Mouse (Mus musculus): ENCODE results near the gene Man1c1. TPM values are rescaled to one million over a fixed set of nuclear protein-coding genes. Genes with fewer than 3 reads are reported as not detected.
A peak's percentile ranks its signal among the peaks of the same experiment; 100 is the strongest.

The Man1c1 gene
- polyA plus RNA-seq, 1 experiment from 2014 or later, result 3.7 TPM

DNA sequence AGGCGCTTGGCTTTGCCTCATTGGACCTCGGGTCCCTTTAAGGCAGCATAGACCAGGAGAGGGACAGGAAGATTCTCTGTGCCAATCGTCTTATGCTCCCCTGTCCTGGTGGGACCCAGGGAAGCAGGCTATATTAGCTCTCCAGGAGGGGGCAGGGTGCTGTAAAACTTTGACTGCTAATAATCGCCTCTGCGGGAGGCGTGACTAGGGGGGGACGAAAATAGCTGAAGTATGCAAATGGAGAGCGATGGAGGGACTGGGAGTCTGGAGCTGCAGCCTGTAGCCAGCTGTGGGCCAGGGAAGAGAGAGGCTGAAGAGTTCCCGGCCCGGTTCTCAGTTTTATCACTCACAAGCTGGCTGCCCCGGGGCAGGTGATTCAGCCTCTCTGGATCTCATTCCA, 124.9 kb downstream of the Man1c1 start:
- no peak overlapping the region for H3K4me3 ChIP-seq (ENCODE audit: low read length)
- H3K9me3 ChIP-seq (ENCODE audit: low read length), result no peaks in the 10 kb centered on the region
- peak; percentile 66 for ATAC-seq (ENCODE audit: low FRiP score, low TSS enrichment)
- 9% methylated on average over 11 of the region's 11 CpGs for WGBS
- no peaks in the 10 kb centered on the region; the same call in 1 of the 2 replicates for H3K36me3 ChIP-seq (ENCODE audit: insufficient read depth, low read length)
- peak overlapping the region; percentile 10 for H3K4me2 ChIP-seq (replicated peaks; ENCODE audit: low read depth, low read length)
- no peaks in the 10 kb centered on the region for H3K27me3 ChIP-seq (ENCODE audit: insufficient read depth, low read length)
- no peak overlapping the region for H3K9ac ChIP-seq (replicated peaks; ENCODE audit: low read length)
- peaks cover 15% of the 10 kb centered on the region for H3K4me1 ChIP-seq (ENCODE audit: insufficient read depth, low read length)
- H3K27ac ChIP-seq (ENCODE audit: low read length), result no peak overlapping the region

DNA sequence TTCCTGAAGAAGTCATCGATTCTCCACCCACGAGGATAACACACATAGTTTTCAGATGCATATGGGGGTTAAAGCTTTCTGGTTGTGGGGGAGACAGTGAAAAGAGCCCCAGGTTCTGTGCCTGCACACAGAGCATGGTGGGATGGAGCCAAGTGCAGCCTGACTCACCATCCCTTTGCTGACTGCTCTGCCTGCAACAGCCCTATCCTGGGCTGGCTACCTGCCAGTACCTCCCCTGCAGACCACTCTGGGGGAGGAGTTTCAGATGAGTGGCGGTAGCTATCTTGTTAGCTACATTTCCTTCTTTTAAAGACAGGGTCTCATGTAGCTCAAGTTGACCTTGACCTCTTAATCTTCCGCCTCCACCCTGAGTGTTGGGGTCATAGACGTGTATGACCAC, 125.7 kb downstream of the Man1c1 start:
- peaks cover 15% of the 10 kb centered on the region for H3K4me1 ChIP-seq (ENCODE audit: insufficient read depth, low read length)
- no peak for ATAC-seq (ENCODE audit: low FRiP score, low TSS enrichment)
- WGBS, result 62% methylated on average over 5 of the region's 5 CpGs

DNA sequence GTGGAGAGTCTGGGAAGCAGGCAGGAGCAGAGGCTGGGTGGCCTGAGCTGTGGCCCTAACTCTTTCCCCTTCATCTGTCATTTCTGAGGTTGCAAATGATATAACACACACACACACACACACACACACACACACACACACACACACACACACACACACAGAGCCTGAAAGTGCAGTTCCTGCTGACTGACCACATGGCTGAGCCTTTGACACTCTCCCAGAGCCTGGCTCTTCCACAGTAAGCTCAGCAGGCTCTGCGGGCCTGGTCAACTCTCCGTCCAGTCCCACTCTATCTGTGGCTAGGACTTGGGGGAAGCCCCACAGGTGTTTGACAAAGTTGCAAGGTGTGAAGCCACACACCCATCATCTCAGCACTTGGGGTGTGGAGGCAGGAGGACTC, 126.8 kb downstream of the Man1c1 start:
- H3K9ac ChIP-seq (replicated peaks; ENCODE audit: low read length), result no peak overlapping the region
- H3K9me3 ChIP-seq (ENCODE audit: low read length), result no peaks in the 10 kb centered on the region
- 78% methylated on average over 2 of the region's 2 CpGs for WGBS
- no peak overlapping the region for H3K4me3 ChIP-seq (ENCODE audit: low read length)
- no peaks in the 10 kb centered on the region; the same call in 1 of the 2 replicates for H3K36me3 ChIP-seq (ENCODE audit: insufficient read depth, low read length)
- H3K27ac ChIP-seq (ENCODE audit: low read length), result no peak overlapping the region
- no peaks in the 10 kb centered on the region for H3K27me3 ChIP-seq (ENCODE audit: insufficient read depth, low read length)
- H3K4me1 ChIP-seq (ENCODE audit: insufficient read depth, low read length), result peaks cover 15% of the 10 kb centered on the region
- no peak for ATAC-seq (ENCODE audit: low FRiP score, low TSS enrichment)
- no peak overlapping the region for H3K4me2 ChIP-seq (replicated peaks; ENCODE audit: low read depth, low read length)

More for the DNA sequence above, 125.7 kb downstream of the Man1c1 start:
- H3K9ac ChIP-seq (replicated peaks; ENCODE audit: low read length), result no peak overlapping the region
- H3K27ac ChIP-seq (ENCODE audit: low read length), result no peak overlapping the region
- no peak overlapping the region for H3K4me3 ChIP-seq (ENCODE audit: low read length)
- H3K36me3 ChIP-seq (ENCODE audit: insufficient read depth, low read length), result no peaks in the 10 kb centered on the region; the same call in 1 of the 2 replicates
- H3K9me3 ChIP-seq (ENCODE audit: low read length), result no peaks in the 10 kb centered on the region
- no peaks in the 10 kb centered on the region for H3K27me3 ChIP-seq (ENCODE audit: insufficient read depth, low read length)
- no peak overlapping the region for H3K4me2 ChIP-seq (replicated peaks; ENCODE audit: low read depth, low read length)

DNA sequence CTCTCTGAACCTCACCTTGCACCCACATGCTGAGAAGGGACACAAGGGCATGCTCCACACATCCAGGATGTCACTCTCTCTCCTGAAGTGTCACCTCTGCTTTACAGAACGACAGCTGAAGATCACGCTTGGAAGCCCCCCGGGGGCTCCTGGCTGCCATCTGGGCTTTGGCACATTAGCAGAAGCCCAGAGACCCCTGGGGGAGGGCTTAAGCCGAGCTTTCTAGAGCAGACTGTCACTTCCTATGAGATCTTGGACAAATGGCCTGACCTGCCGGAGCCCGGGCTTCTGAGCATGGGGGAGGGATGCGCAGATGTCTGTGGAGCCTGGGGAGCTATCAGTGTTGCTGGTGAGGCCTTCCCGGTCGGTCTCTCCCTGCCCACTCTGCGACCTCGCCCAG, 128.6 kb downstream of the Man1c1 start:
- no peak overlapping the region for H3K27ac ChIP-seq (ENCODE audit: low read length)
- H3K4me3 ChIP-seq (ENCODE audit: low read length), result no peak overlapping the region
- no peaks in the 10 kb centered on the region for H3K9me3 ChIP-seq (ENCODE audit: low read length)
- H3K4me2 ChIP-seq (replicated peaks; ENCODE audit: low read depth, low read length), result no peak overlapping the region
- no peaks in the 10 kb centered on the region for H3K27me3 ChIP-seq (ENCODE audit: insufficient read depth, low read length)
- H3K36me3 ChIP-seq (ENCODE audit: insufficient read depth, low read length), result no peaks in the 10 kb centered on the region; the same call in 1 of the 2 replicates
- ATAC-seq (ENCODE audit: low FRiP score, low TSS enrichment), result no peak
- H3K4me1 ChIP-seq (ENCODE audit: insufficient read depth, low read length), result peaks cover 15% of the 10 kb centered on the region
- 35% methylated on average over 11 of the region's 11 CpGs for WGBS
- no peak overlapping the region for H3K9ac ChIP-seq (replicated peaks; ENCODE audit: low read length)

DNA sequence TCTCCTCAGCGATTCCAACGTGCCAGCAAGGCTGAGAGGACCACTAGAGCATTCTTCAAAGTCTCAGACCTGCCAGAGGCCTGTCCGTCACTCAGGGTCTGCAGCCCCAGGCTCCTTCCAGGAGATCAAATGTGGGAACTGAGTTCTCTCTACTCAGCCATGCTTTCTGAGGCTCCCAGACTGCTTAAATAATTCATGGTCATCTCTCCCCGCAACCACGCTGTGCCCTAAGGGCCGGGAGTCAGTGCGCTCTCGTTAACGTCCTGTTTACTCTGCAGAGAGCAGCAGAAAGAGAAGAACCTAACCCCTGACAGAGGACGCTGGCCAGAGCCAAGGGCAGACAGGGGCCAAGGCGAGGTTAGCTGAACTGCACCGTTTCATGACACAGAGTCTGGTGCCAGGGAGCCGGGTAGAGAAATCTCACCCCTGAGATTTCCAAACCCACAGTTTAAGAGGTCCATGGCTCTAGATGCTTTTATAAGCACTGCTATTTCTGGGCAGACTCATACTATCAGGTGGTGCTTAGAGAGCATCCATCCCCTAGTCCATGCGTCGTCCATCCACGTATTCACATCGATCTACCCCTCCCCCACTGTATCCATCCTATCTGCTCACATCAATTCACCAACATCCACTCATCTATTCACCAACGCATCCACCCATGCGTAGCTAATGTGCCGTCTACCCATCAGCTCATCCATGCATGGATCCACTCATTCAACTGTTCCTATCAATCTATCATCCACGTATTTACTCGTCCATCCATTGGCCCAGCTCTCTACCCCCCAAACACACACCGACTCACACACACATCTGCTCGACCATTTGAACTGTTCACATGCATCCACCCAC, 131.4 kb downstream of the Man1c1 start:
- Histone ChIP-seq H3K9ac (replicated peaks; ENCODE audit: low read length) (no peak overlapping the region), H3K4me2 (replicated peaks; ENCODE audit: low read depth, low read length) (no peak overlapping the region), H3K9me3 (ENCODE audit: low read length) (no peaks in the 10 kb centered on the region), H3K4me1 (ENCODE audit: insufficient read depth, low read length) (no peaks in the 10 kb centered on the region), H3K4me3 (ENCODE audit: low read length) (no peak overlapping the region), H3K27ac (ENCODE audit: low read length) (no peak overlapping the region), H3K27me3 (ENCODE audit: insufficient read depth, low read length) (no peaks in the 10 kb centered on the region), H3K36me3 (ENCODE audit: insufficient read depth, low read length) (no peaks in the 10 kb centered on the region; the same call in 1 of the 2 replicates)
- 67% methylated on average over 24 of the region's 24 CpGs for WGBS
- ATAC-seq (ENCODE audit: low FRiP score, low TSS enrichment), result no peak

DNA sequence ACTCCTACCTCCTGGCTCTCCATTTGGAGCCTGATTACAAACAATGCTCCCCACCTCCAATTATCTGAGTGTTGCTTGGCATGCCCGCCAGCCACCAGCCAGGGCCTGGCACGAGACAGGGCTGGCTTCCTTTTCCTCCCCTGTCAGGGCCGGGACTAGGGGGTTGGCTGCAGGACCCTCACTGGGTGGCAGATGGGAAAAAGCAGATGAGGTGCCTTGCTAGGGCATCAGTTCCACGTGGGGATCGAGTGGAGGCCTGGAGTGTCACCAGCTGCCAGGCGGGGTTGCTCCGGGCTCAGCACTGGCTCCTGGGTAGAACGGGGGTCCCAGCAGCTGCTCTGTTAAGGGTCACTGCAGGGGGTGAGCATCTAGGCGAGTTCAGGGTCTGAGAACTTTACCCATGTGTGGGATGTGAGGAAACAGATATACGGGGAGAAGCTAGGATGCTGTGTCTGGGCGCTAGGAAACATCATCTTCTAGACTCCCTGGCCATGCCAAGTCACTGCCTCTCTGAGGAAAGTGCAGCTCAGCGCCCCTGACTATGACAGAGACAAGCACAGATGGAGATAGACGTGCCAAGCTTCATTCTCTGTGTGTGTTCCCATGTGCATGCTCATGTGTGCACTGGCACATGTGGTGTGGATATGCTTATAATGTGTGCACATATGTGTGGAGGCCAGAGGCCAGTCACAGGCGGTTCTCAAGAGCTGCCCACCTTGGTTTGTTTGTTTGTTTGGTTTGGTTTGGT, 133.2 kb downstream of the Man1c1 start:
- no peak overlapping the region for H3K9ac ChIP-seq (replicated peaks; ENCODE audit: low read length)
- 66% methylated on average over 14 of the region's 14 CpGs for WGBS
- H3K36me3 ChIP-seq (ENCODE audit: insufficient read depth, low read length), result no peaks in the 10 kb centered on the region; the same call in 1 of the 2 replicates
- no peak for ATAC-seq (ENCODE audit: low FRiP score, low TSS enrichment)
- H3K4me1 ChIP-seq (ENCODE audit: insufficient read depth, low read length), result no peaks in the 10 kb centered on the region
- H3K4me3 ChIP-seq (ENCODE audit: low read length), result no peak overlapping the region
- no peaks in the 10 kb centered on the region for H3K27me3 ChIP-seq (ENCODE audit: insufficient read depth, low read length)
- no peak overlapping the region for H3K4me2 ChIP-seq (replicated peaks; ENCODE audit: low read depth, low read length)
- no peak overlapping the region for H3K27ac ChIP-seq (ENCODE audit: low read length)
- H3K9me3 ChIP-seq (ENCODE audit: low read length), result no peaks in the 10 kb centered on the region

DNA sequence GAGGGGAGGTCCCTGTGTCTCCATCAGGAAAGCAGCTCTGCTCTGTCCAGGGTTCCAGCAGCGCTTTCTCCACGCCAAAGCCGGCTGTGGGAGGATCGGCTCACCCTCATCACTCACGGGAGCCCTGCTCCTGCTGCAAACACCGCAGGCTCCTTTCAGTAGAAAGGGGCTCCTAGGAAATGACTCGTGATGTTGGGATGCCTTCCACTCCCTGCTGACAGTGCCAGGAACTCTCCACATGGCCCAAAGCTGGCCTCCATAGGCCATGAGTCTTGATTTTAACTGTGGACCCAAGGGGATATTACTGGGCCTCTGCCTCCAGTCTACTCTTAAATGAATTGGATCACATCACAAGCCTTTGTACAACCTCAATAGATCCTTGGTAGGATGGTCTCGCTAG, 134.3 kb downstream of the Man1c1 start:
- WGBS, result 68% methylated on average over 8 of the region's 8 CpGs
- Histone ChIP-seq H3K9me3 (ENCODE audit: low read length) (no peaks in the 10 kb centered on the region), H3K4me2 (replicated peaks; ENCODE audit: low read depth, low read length) (no peak overlapping the region), H3K9ac (replicated peaks; ENCODE audit: low read length) (no peak overlapping the region), H3K36me3 (ENCODE audit: insufficient read depth, low read length) (peaks cover 5% of the 10 kb centered on the region; the same call in 1 of the 2 replicates), H3K4me3 (ENCODE audit: low read length) (no peak overlapping the region), H3K4me1 (ENCODE audit: insufficient read depth, low read length) (no peaks in the 10 kb centered on the region), H3K27ac (ENCODE audit: low read length) (no peak overlapping the region), H3K27me3 (ENCODE audit: insufficient read depth, low read length) (no peaks in the 10 kb centered on the region)
- ATAC-seq (ENCODE audit: low FRiP score, low TSS enrichment), result no peak

DNA sequence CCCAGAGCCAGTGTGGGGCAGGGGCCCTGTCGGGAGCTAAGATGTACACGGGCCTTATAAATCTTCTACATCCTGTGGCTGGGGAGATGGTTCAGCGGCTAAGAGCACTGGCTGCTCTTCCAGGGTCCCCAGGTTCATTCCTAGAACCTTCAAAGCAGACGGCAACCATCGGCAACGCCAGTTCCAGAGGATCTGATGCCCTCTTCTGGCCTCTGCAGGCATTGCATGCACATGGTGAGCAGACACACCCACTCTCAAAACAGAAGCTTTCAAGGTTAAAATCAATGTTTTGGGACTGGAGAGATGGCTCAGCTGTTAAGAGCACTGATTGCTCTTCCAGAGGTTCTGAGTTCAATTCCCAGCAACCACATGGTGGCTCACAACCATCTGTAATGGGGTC, 134.9 kb downstream of the Man1c1 start:
- H3K9me3 ChIP-seq (ENCODE audit: low read length), result no peaks in the 10 kb centered on the region
- H3K27me3 ChIP-seq (ENCODE audit: insufficient read depth, low read length), result no peaks in the 10 kb centered on the region
- 66% methylated on average over 6 of the region's 6 CpGs for WGBS
- ATAC-seq (ENCODE audit: low FRiP score, low TSS enrichment), result no peak
- no peak overlapping the region for H3K4me2 ChIP-seq (replicated peaks; ENCODE audit: low read depth, low read length)
- H3K27ac ChIP-seq (ENCODE audit: low read length), result no peak overlapping the region
- H3K4me3 ChIP-seq (ENCODE audit: low read length), result no peak overlapping the region
- peaks cover 5% of the 10 kb centered on the region; the same call in 1 of the 2 replicates for H3K36me3 ChIP-seq (ENCODE audit: insufficient read depth, low read length)
- H3K9ac ChIP-seq (replicated peaks; ENCODE audit: low read length), result no peak overlapping the region
- H3K4me1 ChIP-seq (ENCODE audit: insufficient read depth, low read length), result no peaks in the 10 kb centered on the region

DNA sequence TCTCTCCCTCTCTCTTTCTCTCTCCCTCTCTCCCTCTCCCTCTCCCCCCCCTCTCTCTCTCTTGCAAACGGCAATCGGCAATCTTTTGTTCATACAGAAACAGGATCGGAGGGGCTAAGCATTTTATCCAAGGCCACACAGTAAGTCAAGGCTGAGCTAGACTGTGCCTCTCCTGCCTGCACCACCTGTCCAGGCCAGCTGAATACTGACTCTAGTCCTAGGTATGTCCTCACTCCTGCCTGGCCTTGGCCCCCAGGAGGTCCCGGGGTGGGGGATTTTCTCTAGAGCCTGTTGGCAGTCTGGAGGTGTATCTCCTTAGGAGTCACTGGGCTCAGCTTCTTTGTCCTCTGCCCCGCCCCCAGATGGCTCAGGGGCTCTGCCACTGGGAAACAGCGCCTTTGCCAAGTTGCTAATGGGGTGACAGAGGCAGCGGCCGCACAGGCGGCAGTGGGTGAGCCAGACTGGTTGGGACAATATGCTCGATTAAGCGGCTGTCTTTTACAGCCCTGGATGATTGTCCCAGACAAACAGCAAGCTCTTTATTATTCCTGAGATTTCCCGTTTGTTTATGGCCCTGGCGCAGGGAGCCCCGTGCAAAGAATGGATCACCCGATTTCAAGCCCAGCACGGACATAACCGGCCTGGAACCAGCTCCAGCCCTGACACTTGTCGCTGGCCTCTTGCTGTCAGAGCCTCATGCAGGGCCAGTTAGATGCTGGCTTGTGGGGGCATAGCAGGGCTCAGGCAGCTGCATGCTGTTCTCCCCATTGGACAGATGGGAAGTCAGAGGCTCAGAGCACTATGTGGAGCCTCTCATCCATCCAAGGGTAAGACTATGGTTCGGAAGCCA, 136.5 kb downstream of the Man1c1 start:
- WGBS, result 33% methylated on average over 19 of the region's 19 CpGs
- H3K9ac ChIP-seq (replicated peaks; ENCODE audit: low read length), result no peak overlapping the region
- H3K27ac ChIP-seq (ENCODE audit: low read length), result no peak overlapping the region
- no peak for ATAC-seq (ENCODE audit: low FRiP score, low TSS enrichment)
- no peaks in the 10 kb centered on the region for H3K27me3 ChIP-seq (ENCODE audit: insufficient read depth, low read length)
- peaks cover 9% of the 10 kb centered on the region; the same call in 1 of the 2 replicates for H3K36me3 ChIP-seq (ENCODE audit: insufficient read depth, low read length)
- no peaks in the 10 kb centered on the region for H3K9me3 ChIP-seq (ENCODE audit: low read length)
- H3K4me1 ChIP-seq (ENCODE audit: insufficient read depth, low read length), result no peaks in the 10 kb centered on the region
- H3K4me2 ChIP-seq (replicated peaks; ENCODE audit: low read depth, low read length), result no peak overlapping the region
- H3K4me3 ChIP-seq (ENCODE audit: low read length), result no peak overlapping the region

All from kidney, embryonic 16.5 days (tissue).